Mouse (Mus musculus): ENCODE results near the gene Smim14. TPM values are rescaled to one million over a fixed set of nuclear protein-coding genes. Genes with fewer than 3 reads are reported as not detected.

The Smim14 gene
- 217 and 283 TPM in 2 replicates for polyA plus RNA-seq (2015; fragmentation: Nextera tagmentation; extraction: Ambion mirVana)

GRCm38 (mm10) chr5:65536751-65537419 lies at the start of gene Smim14, which contains the start of gene Ube2k:
Gene Smim14, minus strand, starts transcription at chr5:65537184.
Gene Ube2k, plus strand, starts transcription at chr5:65537233.

GRCm38 (mm10) chr5:65492716-65493531 lies 44.1 kb downstream of the Smim14 start, which contains the start of gene Gm43552:
Gene Gm43552, minus strand, starts transcription at chr5:65492833.

GRCm38 (mm10) chr5:65435806-65436561 lies 101.0 kb downstream of the Smim14 start, which contains the start of gene Ugdh:
Gene Ugdh, minus strand, starts transcription at chr5:65435949.

Other genes starting within 250 kb of the Smim14 start
- 46.4 and 57.7 TPM in 2 replicates for gene Rfc1, start 201.5 kb downstream of the Smim14 start, polyA plus RNA-seq (2015; fragmentation: Nextera tagmentation; extraction: Ambion mirVana)
- gene Klb, start 188.9 kb downstream of the Smim14 start, polyA plus RNA-seq (2015; fragmentation: Nextera tagmentation; extraction: Ambion mirVana) = 0.41 and 0.50 TPM in 2 replicates
- gene Rpl9, start 145.7 kb downstream of the Smim14 start, polyA plus RNA-seq (2015; fragmentation: Nextera tagmentation; extraction: Ambion mirVana) = 905 and 1,502 TPM in 2 replicates
- 46.8 and 81.8 TPM in 2 replicates for gene Lias, start 145.7 kb downstream of the Smim14 start, polyA plus RNA-seq (2015; fragmentation: Nextera tagmentation; extraction: Ambion mirVana)
- gene Ugdh, start 101.2 kb downstream of the Smim14 start, polyA plus RNA-seq (2015; fragmentation: Nextera tagmentation; extraction: Ambion mirVana) = 79.6 and 87.2 TPM in 2 replicates
- gene Gm43552, start 44.4 kb downstream of the Smim14 start, polyA plus RNA-seq (2015; fragmentation: Nextera tagmentation; extraction: Ambion mirVana) = 2.6 TPM in 1 of 2 replicates, not detected in the other
- 96.8 and 126 TPM in 2 replicates for gene Ube2k, start within 50 bp of the Smim14 start, polyA plus RNA-seq (2015; fragmentation: Nextera tagmentation; extraction: Ambion mirVana)
- gene Pds5a, start 161.1 kb upstream of the Smim14 start, polyA plus RNA-seq (2015; fragmentation: Nextera tagmentation; extraction: Ambion mirVana) = 18.3 and 29.6 TPM in 2 replicates
- gene N4bp2, start 226.3 kb upstream of the Smim14 start, polyA plus RNA-seq (2015; fragmentation: Nextera tagmentation; extraction: Ambion mirVana) = 7.5 and 8.7 TPM in 2 replicates

All from adrenal gland, postnatal 0 days (tissue).